Mouse (Mus musculus): ENCODE data around the gene Aacs.

DNA sequence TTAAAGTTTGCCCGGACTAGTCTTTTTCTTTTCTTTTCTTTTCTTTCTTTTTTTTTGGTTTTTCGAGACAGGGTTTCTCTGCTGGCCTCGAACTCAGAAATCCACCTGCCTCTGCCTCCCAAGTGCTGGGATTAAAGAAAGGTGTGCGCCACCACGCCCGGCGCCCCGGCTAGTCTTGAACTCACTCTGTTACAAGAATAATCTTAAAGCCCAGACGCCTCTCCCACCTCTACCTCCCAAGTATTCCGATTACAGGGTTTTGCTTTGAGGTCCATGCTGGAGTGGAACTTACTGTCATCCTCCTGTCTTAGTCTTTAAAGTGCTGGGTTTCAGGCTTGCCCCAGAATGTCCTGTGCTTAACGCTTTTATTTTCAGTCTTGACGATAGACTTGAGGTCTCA, 584 bp upstream of the Aacs start:
- no peak for TF ChIP-seq CTCF (conservative IDR thresholded peaks at IDR 0.05 in 1 of 2, IDR thresholded peaks at IDR 0.05 in 1 of 2; ENCODE audit: low read depth in 2 of 2, low read length in 2 of 2)
- TF ChIP-seq NRF1 (IDR thresholded peaks at IDR 0.05; ENCODE audit: low read depth, low read length): no peak
- no peak for TF ChIP-seq ZKSCAN1 (IDR thresholded peaks at IDR 0.05; ENCODE audit: borderline replicate concordance, low read depth, low read length)
- TF ChIP-seq SMC3 (IDR thresholded peaks at IDR 0.05; ENCODE audit: low read depth, low read length): no peak
- no peak for TF ChIP-seq POLR2A (IDR thresholded peaks at IDR 0.05; ENCODE audit: low read depth, low read length)
- TF ChIP-seq MAX (IDR thresholded peaks at IDR 0.05; ENCODE audit: low read length): no peak
- no peak for TF ChIP-seq TCF12 (IDR thresholded peaks at IDR 0.05; ENCODE audit: low read depth, low read length)
- no peak for TF ChIP-seq IRF4 (IDR thresholded peaks at IDR 0.05; ENCODE audit: low read depth, low read length)
